Mouse (Mus musculus): ENCODE results near the gene Rhbg. TPM values are rescaled to one million over a fixed set of nuclear protein-coding genes. Genes with fewer than 3 reads are reported as not detected.
"Not testable (repeated sequence)": the region's sequence is repeated elsewhere in the genome, so short reads cannot be mapped to it uniquely, and the experiment has no call there.

The Rhbg gene
- total RNA-seq (2021): not detected

DNA sequence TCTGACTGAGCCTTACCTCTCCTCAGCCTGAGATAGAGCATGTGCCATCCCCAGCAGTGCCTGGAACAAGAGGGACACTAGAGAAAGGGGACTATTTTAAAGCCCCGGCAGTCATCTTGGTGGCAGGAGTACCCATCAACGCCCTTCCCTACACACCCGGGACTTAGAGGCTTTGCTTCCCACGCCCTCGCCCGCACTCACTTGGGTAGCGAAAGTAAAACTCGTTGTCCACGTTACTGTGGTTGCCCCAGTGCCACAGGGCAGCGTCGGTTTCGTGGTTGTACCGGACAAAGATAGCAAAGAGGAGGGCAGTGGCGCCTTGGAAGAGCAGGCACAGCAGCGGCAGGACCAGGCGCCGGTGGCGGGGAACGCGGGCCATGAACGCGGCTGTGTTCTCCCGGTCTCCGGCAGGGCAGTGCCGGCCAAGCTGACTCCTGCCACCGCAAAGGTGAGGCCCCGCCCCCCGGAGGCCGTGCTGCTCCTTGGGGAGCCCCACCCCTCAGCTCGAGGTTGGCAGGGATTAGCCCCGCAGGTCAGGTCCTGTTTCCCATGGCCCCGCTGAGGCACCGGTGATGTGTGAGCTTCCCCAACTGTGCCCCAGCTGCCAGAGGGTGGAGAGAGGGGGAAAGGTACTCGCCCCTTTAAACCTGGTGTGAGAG lies at the start of gene Rhbg:
Gene Rhbg (minus strand): TSS at position 442 of the 659 bp plus-strand sequence.
- intact Hi-C loops (cut with DNase I): no loop called here
- no peak for DNase-seq

DNA sequence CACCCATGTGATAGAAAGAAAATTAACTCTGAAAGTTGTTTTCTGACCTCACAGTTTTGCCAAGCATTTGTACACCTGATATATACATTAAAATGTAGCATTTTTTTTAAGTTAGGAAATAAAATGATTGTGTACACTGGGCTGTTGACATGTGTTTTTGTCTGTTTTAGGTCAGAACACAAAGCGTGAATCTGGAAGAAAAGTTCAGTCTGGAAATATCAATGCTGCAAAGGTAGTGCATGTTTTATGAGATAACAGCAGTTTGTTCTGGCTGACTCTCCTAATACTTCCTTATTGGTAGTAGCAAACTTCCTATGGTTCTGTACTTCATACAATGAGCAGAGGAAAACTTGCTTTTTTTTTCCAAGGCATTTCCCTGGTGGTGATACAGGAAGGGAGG lies 44.7 kb upstream of the Rhbg start:
- no peak for DNase-seq
- intact Hi-C loops (cut with DNase I): loop anchor here (5.0 kb wide), 1 partner anchor 38 kb away; the partner anchor contains the start of genes Smg5 and Tmem79

- no peak for DNase-seq
- intact Hi-C loops (cut with DNase I): loop anchor here (5.0 kb wide), 1 partner anchor 40 kb away; the partner anchor contains the start of genes Smg5 and Tmem79
Measured at GRCm38 (mm10) chr3:88297321-88297851, 42.9 kb upstream of the Rhbg start.

DNA sequence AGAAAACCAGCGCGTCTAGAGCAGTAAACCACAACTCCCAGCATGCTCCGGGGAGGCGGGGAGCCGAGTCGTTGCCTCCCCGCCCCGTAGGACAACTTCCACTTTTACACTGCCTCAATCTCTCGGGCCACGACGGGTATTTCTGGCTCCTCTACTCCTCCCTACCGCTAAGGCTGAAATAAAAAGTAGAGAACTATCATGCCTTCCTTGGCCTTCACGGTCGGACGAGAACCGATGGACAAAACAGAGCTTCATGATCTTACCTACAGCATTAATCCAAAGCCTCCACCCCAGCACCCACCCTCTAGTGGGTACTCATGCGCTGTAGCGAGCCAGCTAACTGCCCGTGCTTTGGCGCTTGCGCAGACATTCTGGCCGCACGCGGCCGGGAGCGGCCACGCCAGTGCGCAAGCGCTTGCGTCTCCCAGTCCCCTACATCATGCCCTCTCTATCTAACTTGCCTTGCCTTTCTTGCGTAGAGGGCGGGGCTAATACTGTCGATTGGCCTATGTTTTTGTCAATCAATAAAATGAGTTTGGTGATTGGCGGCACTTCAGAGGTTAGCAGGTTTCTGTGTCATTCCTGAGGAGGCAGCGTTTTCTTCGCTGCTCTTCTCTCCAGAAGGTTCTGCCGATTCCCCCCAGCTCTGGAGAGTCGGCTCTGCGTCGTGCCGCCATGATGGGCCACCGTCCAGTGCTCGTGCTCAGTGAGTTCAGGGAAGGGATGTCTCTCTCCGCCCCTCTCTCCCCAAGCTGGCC lies 42.2 kb upstream of the Rhbg start, which contains the start of the genes Tsacc and Cct3:
Gene Tsacc (minus strand): TSS at position 439 of the 758 bp plus-strand sequence.
Gene Cct3 (plus strand): TSS at position 556 of the 758 bp plus-strand sequence.
- peak; percentile 91 to 93 for DNase-seq
- intact Hi-C loops (cut with DNase I): loop anchor here (5.0 kb wide), 1 partner anchor 41 kb away; the partner anchor contains the start of genes Smg5 and Tmem79

- intact Hi-C loops (cut with DNase I): loop anchor here (5.0 kb wide), 1 partner anchor 41 kb away; the partner anchor contains the start of genes Smg5 and Tmem79
- no peak for DNase-seq
Measured at GRCm38 (mm10) chr3:88296110-88296560, 41.6 kb upstream of the Rhbg start.

- intact Hi-C loops (cut with DNase I): loop anchor here (5.0 kb wide), 1 partner anchor 42 kb away; the partner anchor contains the start of genes Smg5 and Tmem79
- not testable (repeated sequence) for DNase-seq
Measured at GRCm38 (mm10) chr3:88295272-88295671, 40.8 kb upstream of the Rhbg start.

DNA sequence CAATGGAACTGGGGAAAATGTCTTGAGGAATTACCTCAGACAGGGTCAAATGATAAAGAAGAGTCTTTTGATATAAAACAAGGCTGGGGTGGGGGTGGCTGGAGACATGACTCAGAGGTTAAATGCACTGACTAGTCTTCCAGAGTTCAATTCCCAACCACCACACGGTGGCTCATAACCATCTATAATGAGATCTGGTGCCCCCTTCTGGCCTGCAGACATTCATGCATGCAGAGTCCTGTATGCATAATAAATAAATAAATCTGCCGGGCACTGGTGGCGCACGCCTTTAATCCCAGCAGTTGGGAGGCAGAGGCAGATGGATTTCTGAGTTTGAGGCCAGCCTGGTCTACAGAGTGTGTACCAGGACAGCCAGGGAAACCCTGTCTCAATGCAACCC lies 37.5 kb upstream of the Rhbg start:
- DNase-seq: no peak
- intact Hi-C loops (cut with DNase I): no loop called here

DNA sequence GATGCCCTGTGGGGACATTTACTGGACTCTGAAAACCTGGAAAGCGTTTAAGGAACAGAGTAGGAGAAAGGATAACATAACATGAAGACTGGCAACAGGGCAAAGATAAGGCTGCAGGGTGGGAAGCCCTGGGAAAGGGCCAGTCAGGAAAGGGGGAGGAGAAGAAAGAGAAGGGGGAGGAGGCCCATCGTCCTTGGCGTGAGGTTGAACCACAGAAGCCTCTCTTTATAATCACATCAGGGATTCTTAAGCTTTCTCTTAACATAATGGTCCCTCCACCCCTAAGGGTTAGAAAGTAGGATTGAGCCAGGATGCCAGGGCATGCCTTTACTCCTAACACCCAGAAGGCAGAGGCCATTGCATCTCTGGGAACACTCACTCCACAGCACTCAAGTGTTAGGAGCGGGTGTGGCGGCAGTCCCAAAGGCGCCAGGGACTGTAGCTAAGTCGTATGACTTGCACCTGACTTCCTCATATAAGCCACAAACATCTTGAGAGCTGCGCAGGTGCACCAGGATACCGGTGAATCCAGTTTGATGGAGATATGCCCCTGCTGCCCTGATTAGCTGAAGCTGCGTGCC lies 33.7 kb upstream of the Rhbg start:
- DNase-seq; intact Hi-C loops (cut with DNase I): not testable (repeated sequence)

- no peak for DNase-seq
- intact Hi-C loops (cut with DNase I): no loop called here
Measured at GRCm38 (mm10) chr3:88287110-88287509, 32.6 kb upstream of the Rhbg start, which contains the start of gene Gm38392. Gene Gm38392, minus strand, starts transcription at chr3:88287210.

DNA sequence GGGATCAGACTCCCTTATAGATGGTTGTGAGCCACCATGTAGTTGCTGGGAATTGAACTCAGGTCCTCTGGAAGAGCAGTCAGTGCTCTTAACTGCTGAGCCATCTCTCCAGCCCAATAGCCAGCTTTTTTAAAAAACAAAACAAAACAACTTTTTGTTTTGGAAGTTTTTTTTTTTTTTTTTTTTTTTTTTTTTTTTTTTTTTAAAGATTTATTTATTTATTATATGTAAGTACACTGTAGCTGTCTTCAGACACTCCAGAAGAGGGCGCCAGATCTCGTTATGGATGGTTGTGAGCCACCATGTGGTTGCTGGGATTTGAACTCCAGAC lies 31.0 kb upstream of the Rhbg start:
- DNase-seq; intact Hi-C loops (cut with DNase I): not testable (repeated sequence)

DNA sequence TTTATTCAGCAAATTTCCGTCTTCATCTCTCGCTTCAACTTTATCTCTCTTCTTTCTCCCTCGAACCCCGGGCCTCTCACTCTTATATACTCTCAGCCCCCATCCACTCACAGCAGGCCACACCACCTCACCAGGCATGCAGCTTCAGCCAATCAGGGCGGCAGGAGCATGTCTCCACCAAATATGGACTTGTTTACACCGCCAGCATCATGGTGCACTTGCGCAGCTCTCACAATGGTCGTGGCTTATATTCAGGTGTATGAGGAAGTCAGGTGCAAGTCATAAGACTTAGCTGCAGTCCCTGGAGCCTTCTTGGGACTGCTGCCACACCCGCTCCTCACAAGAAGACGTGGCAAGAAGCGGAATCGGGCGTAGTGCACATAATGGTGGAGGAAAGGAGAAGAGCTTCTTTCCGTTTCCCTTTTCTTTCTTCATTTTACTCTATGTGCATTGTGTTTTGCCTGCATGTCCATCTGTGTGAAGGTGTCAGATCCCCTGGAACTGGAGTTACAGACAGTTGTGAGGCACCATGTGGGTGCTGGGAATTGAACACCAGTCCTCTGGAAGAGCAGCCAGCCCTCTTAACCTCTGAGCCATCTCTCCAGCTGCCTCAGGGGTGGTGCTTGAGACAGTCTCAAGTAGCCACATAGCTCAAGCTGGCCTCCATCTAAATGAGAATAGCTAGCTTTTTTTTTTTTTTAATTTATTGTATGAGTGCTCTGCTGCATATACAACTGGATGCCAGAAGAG lies 30.5 kb upstream of the Rhbg start:
- intact Hi-C loops (cut with DNase I); DNase-seq: not testable (repeated sequence)

DNA sequence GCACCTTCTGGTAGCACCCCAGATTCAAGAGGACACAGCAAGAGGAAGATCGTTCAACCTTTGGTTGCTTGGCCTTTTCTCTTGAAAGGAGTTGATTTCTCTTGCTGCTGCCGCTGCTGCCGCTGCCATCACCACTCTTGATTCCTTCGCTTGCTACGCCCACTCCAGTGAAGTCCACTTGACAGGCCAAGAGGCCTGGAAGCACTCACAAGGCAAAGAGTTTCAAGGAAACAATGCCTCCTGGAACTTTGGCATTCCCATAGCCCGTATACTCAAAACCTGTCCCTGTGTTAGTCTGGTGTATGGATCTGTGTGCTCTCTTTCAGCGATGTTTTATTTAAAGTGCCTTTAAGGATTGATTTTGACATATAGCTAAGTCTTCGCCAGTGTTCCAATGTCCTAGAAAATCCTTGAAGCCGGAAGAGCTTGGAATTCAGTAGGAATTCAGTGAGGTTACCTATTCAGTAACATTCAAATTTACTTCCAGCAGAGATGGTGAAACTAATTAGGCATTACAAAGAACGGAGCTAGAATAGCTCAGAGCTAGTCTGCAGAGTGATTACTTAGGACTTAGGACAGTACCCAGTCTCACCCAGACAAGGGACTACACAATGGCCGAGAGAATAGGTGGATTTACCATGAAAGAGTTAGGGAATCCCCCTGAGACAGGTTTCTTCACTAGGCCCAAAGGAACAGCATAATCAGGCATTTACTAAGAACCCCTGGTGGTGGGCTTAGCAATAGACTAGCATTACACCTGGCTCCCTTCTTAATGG lies 26.8 kb upstream of the Rhbg start:
- intact Hi-C loops (cut with DNase I); DNase-seq: not testable (repeated sequence)

DNA sequence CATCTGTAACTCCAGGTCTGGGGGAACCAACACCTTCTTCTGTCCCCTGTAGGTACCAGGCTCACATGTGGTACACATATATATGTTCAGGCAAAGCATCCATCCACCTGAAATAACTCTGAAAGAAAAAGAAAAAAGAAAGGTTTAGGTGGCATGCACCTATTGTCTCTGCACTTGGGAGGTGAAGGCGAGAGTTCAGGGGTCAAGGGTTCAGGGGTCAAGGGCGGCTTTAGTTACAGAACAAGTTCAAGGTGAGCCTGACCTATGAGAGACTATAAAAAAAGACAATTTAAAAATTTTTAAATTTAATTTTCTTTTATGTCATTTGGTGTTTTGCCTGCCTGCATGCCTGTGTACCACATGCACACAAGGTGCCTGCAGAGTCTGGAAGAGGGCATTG lies 25.5 kb upstream of the Rhbg start:
- no peak for DNase-seq
- intact Hi-C loops (cut with DNase I): no loop called here

DNA sequence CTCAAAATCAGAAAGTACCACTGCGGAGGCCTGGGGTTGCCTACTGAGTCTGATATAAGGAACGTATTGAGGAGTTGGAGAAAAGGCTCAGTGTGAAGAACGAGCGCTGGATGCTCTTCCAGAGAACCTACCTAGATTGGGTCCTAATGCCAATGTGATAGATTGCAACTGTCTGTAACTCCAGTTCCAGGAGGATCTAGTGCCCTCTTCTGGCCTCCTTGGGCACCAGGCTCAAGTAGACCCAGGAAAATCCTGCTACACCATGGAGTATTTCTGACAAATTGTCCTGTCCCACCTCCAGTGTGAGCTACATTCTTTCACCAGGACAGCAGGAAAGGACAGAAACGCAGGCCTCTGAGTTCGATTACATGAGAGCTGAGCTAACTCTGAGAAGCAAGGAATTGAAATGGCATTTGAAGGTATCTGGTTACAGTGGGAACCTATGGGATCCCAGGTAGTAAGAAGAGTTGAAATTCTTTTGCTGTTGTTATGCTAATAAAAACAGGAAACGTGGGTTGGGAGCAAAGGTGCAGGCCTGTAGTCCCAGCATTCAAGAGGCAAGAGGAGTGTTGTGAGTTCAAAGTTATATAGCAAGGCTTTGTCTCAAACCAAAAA lies 22.1 kb upstream of the Rhbg start:
- intact Hi-C loops (cut with DNase I): no loop called here
- DNase-seq: no peak

- intact Hi-C loops (cut with DNase I): no loop called here
- no peak for DNase-seq
Measured at GRCm38 (mm10) chr3:88276121-88276520, 21.6 kb upstream of the Rhbg start.

DNA sequence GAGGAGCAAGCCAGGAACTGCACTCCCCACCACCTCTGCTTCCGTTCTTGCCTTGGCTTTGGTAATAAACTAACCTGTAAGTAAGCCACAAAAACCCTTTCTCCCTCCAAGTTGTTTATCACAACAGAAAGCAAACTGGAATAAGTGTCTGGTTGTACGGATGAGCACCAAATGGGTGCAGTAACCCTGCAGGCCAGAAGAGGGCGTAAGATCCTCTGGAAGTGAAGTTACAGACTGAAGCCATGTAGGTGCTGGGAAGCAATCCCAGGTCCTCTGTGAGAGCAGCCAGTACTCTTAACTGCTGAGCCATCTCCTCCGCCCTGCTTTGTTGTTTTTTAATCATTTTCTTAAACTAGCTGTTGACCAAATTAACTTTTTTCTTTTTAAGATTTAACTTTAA lies 19.5 kb upstream of the Rhbg start:
- intact Hi-C loops (cut with DNase I): no loop called here

GRCm38 (mm10) chr3:88271859-88272258 lies 17.4 kb upstream of the Rhbg start:
- no peak for DNase-seq
- intact Hi-C loops (cut with DNase I): no loop called here

More for the DNA sequence above, 19.5 kb upstream of the Rhbg start:
- DNase-seq: no peak

- intact Hi-C loops (cut with DNase I): not testable (repeated sequence)
Measured at GRCm38 (mm10) chr3:88271298-88271697, 16.8 kb upstream of the Rhbg start.

GRCm38 (mm10) chr3:88268991-88269390 lies 14.5 kb upstream of the Rhbg start:
- intact Hi-C loops (cut with DNase I): no loop called here
- no peak for DNase-seq

More at GRCm38 (mm10) chr3:88271298-88271697, 16.8 kb upstream of the Rhbg start:
- DNase-seq: not testable (repeated sequence)

Data from heart, postnatal 36 days (tissue).